Mouse (Mus musculus): ENCODE results near the gene Iqch. TPM values are rescaled to one million over a fixed set of nuclear protein-coding genes. Genes with fewer than 3 reads are reported as not detected.
A peak's percentile ranks its signal among the peaks of the same experiment; 100 is the strongest.

The Iqch gene
- total and polyA plus RNA-seq, 2 experiments from 2014 or later, result 0.18 to 0.26 TPM

- WGBS, result 92% methylated on average over 4 of the region's 4 CpGs
- Histone ChIP-seq H3K27me3 (ENCODE audit: insufficient read depth, low read length) (no peaks in the 10 kb centered on the region), H3K4me1 (ENCODE audit: insufficient read depth, low read length) (0 out of 2 replicates have a peak, but pooled peaks cover 13% of the 10 kb centered on the region), H3K27ac (no peak overlapping the region), H3K9ac (replicated peaks; ENCODE audit: low read length) (no peak overlapping the region), H3K4me2 (ENCODE audit: low read depth, low read length) (no peak overlapping the region), H3K9me3 (ENCODE audit: low read length) (no peaks in the 10 kb centered on the region), H3K4me3 (ENCODE audit: low read length) (no peak overlapping the region), H3K36me3 (ENCODE audit: insufficient read depth, low read length) (no peaks in the 10 kb centered on the region)
- no peak for ATAC-seq
- TF ChIP-seq CTCF (IDR thresholded peaks at IDR 0.05; ENCODE audit: low read depth), result no peak
- no peak for DNase-seq (ENCODE audit: low spot score)
Observed at GRCm38 (mm10) chr9:63537489-63537888, 64.8 kb downstream of the Iqch start.

- WGBS, result 24% methylated on average over 6 of the region's 6 CpGs
- Histone ChIP-seq H3K4me3 (ENCODE audit: low read length) (no peak overlapping the region), H3K36me3 (ENCODE audit: insufficient read depth, low read length) (no peaks in the 10 kb centered on the region), H3K27me3 (ENCODE audit: insufficient read depth, low read length) (0 out of 2 replicates have a peak, but pooled peaks cover 7% of the 10 kb centered on the region), H3K4me1 (ENCODE audit: insufficient read depth, low read length) (0 out of 2 replicates have a peak, but pooled peaks cover 13% of the 10 kb centered on the region), H3K4me2 (ENCODE audit: low read depth, low read length) (no peak overlapping the region), H3K9ac (replicated peaks; ENCODE audit: low read length) (no peak overlapping the region), H3K9me3 (ENCODE audit: low read length) (no peaks in the 10 kb centered on the region), H3K27ac (peak overlapping the region; percentile 28; the same call in 1 of the 2 replicates)
- ATAC-seq (peak; percentile 72), DNase-seq (ENCODE audit: low spot score) (peak; percentile 78)
- no peak for TF ChIP-seq CTCF (IDR thresholded peaks at IDR 0.05; ENCODE audit: low read depth)
Observed at GRCm38 (mm10) chr9:63535042-63535441, 67.3 kb downstream of the Iqch start.

- DNase-seq (ENCODE audit: low spot score), result no peak
- no peak overlapping the region for H3K4me3 ChIP-seq (ENCODE audit: low read length)
- ATAC-seq, result no peak
- H3K9ac ChIP-seq (replicated peaks; ENCODE audit: low read length), result no peak overlapping the region
- 0 out of 2 replicates have a peak, but pooled peaks cover 13% of the 10 kb centered on the region for H3K4me1 ChIP-seq (ENCODE audit: insufficient read depth, low read length)
- H3K4me2 ChIP-seq (ENCODE audit: low read depth, low read length), result no peak overlapping the region
- 18% methylated on average over 7 of the region's 7 CpGs for WGBS
- 0 out of 2 replicates have a peak, but pooled peaks cover 7% of the 10 kb centered on the region for H3K27me3 ChIP-seq (ENCODE audit: insufficient read depth, low read length)
- no peaks in the 10 kb centered on the region for H3K36me3 ChIP-seq (ENCODE audit: insufficient read depth, low read length)
- H3K27ac ChIP-seq, result peak overlapping the region; percentile 28; the same call in 1 of the 2 replicates
- no peaks in the 10 kb centered on the region for H3K9me3 ChIP-seq (ENCODE audit: low read length)
- TF ChIP-seq CTCF (IDR thresholded peaks at IDR 0.05; ENCODE audit: low read depth), result no peak
Observed at GRCm38 (mm10) chr9:63534371-63534780, 67.9 kb downstream of the Iqch start.

GRCm38 (mm10) chr9:63532966-63533711 is 69.2 kb downstream of the Iqch start:
- WGBS, result 64% methylated on average over 9 of the region's 9 CpGs
- Histone ChIP-seq H3K9me3 (ENCODE audit: low read length) (no peaks in the 10 kb centered on the region), H3K27me3 (ENCODE audit: insufficient read depth, low read length) (0 out of 2 replicates have a peak, but pooled peaks cover 7% of the 10 kb centered on the region), H3K4me1 (ENCODE audit: insufficient read depth, low read length) (0 out of 2 replicates have a peak, but pooled peaks cover 13% of the 10 kb centered on the region), H3K9ac (replicated peaks; ENCODE audit: low read length) (no peak overlapping the region), H3K36me3 (ENCODE audit: insufficient read depth, low read length) (no peaks in the 10 kb centered on the region), H3K4me2 (ENCODE audit: low read depth, low read length) (no peak overlapping the region), H3K27ac (no peak overlapping the region), H3K4me3 (ENCODE audit: low read length) (no peak overlapping the region)
- DNase-seq (ENCODE audit: low spot score), result no peak
- ATAC-seq, result no peak
- TF ChIP-seq CTCF (IDR thresholded peaks at IDR 0.05; ENCODE audit: low read depth), result no peak; the same call in 1 of the 2 replicates

- no peak for TF ChIP-seq CTCF (IDR thresholded peaks at IDR 0.05; ENCODE audit: low read depth)
- no peak overlapping the region for H3K9ac ChIP-seq (replicated peaks; ENCODE audit: low read length)
- no peak for DNase-seq (ENCODE audit: low spot score)
- H3K27me3 ChIP-seq (ENCODE audit: insufficient read depth, low read length), result no peaks in the 10 kb centered on the region
- H3K4me2 ChIP-seq (ENCODE audit: low read depth, low read length), result peak overlapping the region; percentile 18; the same call in 1 of the 2 replicates
- WGBS, result 63% methylated on average over 2 of the region's 2 CpGs
- H3K9me3 ChIP-seq (ENCODE audit: low read length), result no peaks in the 10 kb centered on the region
- no peaks in the 10 kb centered on the region for H3K36me3 ChIP-seq (ENCODE audit: insufficient read depth, low read length)
- H3K4me1 ChIP-seq (ENCODE audit: insufficient read depth, low read length), result 0 out of 2 replicates have a peak, but pooled peaks cover 3% of the 10 kb centered on the region
- no peak overlapping the region for H3K27ac ChIP-seq
- no peak overlapping the region for H3K4me3 ChIP-seq (ENCODE audit: low read length)
- ATAC-seq, result no peak
Observed at GRCm38 (mm10) chr9:63523937-63524253, 78.4 kb downstream of the Iqch start.

- Histone ChIP-seq H3K4me2 (ENCODE audit: low read depth, low read length) (peak overlapping the region; percentile 18; the same call in 1 of the 2 replicates), H3K36me3 (ENCODE audit: insufficient read depth, low read length) (no peaks in the 10 kb centered on the region), H3K27ac (no peak overlapping the region), H3K9me3 (ENCODE audit: low read length) (no peaks in the 10 kb centered on the region), H3K4me3 (ENCODE audit: low read length) (no peak overlapping the region), H3K4me1 (ENCODE audit: insufficient read depth, low read length) (0 out of 2 replicates have a peak, but pooled peaks cover 3% of the 10 kb centered on the region), H3K27me3 (ENCODE audit: insufficient read depth, low read length) (no peaks in the 10 kb centered on the region), H3K9ac (replicated peaks; ENCODE audit: low read length) (no peak overlapping the region)
- peak; percentile 26 for DNase-seq (ENCODE audit: low spot score)
- no peak for TF ChIP-seq CTCF (IDR thresholded peaks at IDR 0.05; ENCODE audit: low read depth)
- no peak for ATAC-seq
- 59% methylated on average over 14 of the region's 14 CpGs for WGBS
Observed at GRCm38 (mm10) chr9:63523251-63523936, 78.9 kb downstream of the Iqch start.

Data from hindbrain, postnatal 0 days (tissue).